9 mouse cellular contexts compared by ENCODE assay signal in genomic region chr11:3408131-3408996, GRCm38 (mm10). TPM values are rescaled to one million over a fixed set of nuclear protein-coding genes. Genes with fewer than 3 reads are reported as not detected.
DNase-seq lines count a peak whose midpoint lies in the region; ATAC-seq lines count a peak whose summit lies in the region.
"Had no signal": no experiment of that assay in that cellular context is flagged by ENCODE, and none has a peak within 500 bp of the region (broad histone marks: within the 10 kb centered on the region; RNA-seq: fewer than 3 reads in every experiment).

No protein-coding gene starts in this region.

- peak; percentile 38 for DNase-seq in adrenal gland, postnatal 10 days
- no peak for DNase-seq in adrenal gland, adult 18-20 months (ENCODE audit: low spot score in 2 of 2)
- DNase-seq in adipocyte (ENCODE audit: low spot score), result peak; percentile 28
- DNase-seq in thymus, postnatal 25 days, result peak; percentile 20
- no peak for DNase-seq in left cerebral cortex, postnatal 14 days (ENCODE audit: low spot score in 2 of 2)

- WGBS in kidney, embryonic 15.5 days, result 3% methylated on average over 34 of the region's 34 CpGs
- WGBS in macrophage (ENCODE audit: missing documents), result 7% methylated on average over 33 of the region's 34 CpGs

- no peaks in the 10 kb centered on the region for H3K36me3 ChIP-seq in kidney, embryonic 15.5 days
- no peaks in the 10 kb centered on the region for H3K36me3 ChIP-seq in macrophage (ENCODE audit: inconsistent target)

- H3K4me3 ChIP-seq in kidney, embryonic 15.5 days (replicated peaks), result peak overlapping the region; percentile 78
- peak overlapping the region; percentile 89 for H3K4me3 ChIP-seq in macrophage (ENCODE audit: inconsistent target)

- H3K9me3 ChIP-seq in kidney, embryonic 15.5 days (replicated peaks), result no peaks in the 10 kb centered on the region

- H3K4me1 ChIP-seq in kidney, embryonic 15.5 days, result peaks cover 13% of the 10 kb centered on the region

- H3K4me2 ChIP-seq in kidney, embryonic 15.5 days, result peak overlapping the region; percentile 79

- H3K79me2 ChIP-seq in macrophage (ENCODE audit: inconsistent target), result peaks cover 29% of the 10 kb centered on the region; the same call in 1 of the 2 replicates

- no peaks in the 10 kb centered on the region for H3K27me3 ChIP-seq in kidney, embryonic 15.5 days
- H3K27me3 ChIP-seq: Patski had no signal

- intact Hi-C loops in left cerebral cortex, postnatal 14 days (cut with DNase I), result loop anchor here (5.0 kb wide), 1 partner anchor 61 kb away; no protein-coding TSS in a partner anchor

- H3K9ac ChIP-seq in kidney, embryonic 15.5 days, result peak overlapping the region; percentile 64

- H3K27ac ChIP-seq in kidney, embryonic 15.5 days, result peak overlapping the region; percentile 71
- H3K27ac ChIP-seq in macrophage, result 0 out of 2 replicates have a peak overlapping the region, but pooled peaks have one; percentile 2

- ATAC-seq in granulocyte monocyte progenitor cell, adult 5-6 weeks (replicated peaks; ENCODE audit: poor library complexity, severe bottlenecking), result peak; percentile 20; the same call in 1 of the 2 replicates
- ATAC-seq in kidney, embryonic 15.5 days (replicated peaks; ENCODE audit: low FRiP score), result peak; percentile 13; the same call in 1 of the 2 replicates

RNA-seq across cellular contexts. Expression of gene Limk2, which starts 0.6 kb away (rescaled TPM):
- 10 to 100 TPM; 23.8 to 33.2 TPM for total RNA-seq in adrenal gland, postnatal 10 days (2021)
- 10 to 100 TPM; 15.0 to 18.9 TPM for total RNA-seq in adrenal gland, adult 18-20 months (2021)
- total RNA-seq in granulocyte monocyte progenitor cell, adult 5-6 weeks (2014; fragmentation: Nextera tagmentation), result 15.2 and 29.8 TPM in 2 replicates
- total RNA-seq in granulocyte monocyte progenitor cell, adult 5-6 weeks (2017), result 12.1 and 24.2 TPM in 2 replicates
- polyA plus RNA-seq in kidney, embryonic 15.5 days (2015; fragmentation: Nextera tagmentation; extraction: Ambion mirVana), result 40.5 and 46.0 TPM in 2 replicates
- 10 to 100 TPM in 25 of 26 experiments, 1 to 10 TPM in 1; 8.3 to 92.2 (median 55.6) TPM for total RNA-seq in macrophage (2018; cell fraction: chromatin; rRNA removed)
- total RNA-seq in macrophage (2018; cell fraction: cytosol; rRNA removed), result 10 to 100 TPM in 2 of 26 experiments, 1 to 10 TPM in 24; 2.1 to 10.6 (median 7.5) TPM
- 10 to 100 TPM in 22 of 26 experiments, 1 to 10 TPM in 4; 8.7 to 53.3 (median 25.1) TPM for total RNA-seq in macrophage (2018; cell fraction: nucleus; rRNA removed)
- polyA plus RNA-seq in macrophage (2018), result 8.2 to 9.5 TPM (median 9.2 TPM) in 3 replicates
- 100 to 1,000 TPM; 101 to 104 TPM for total RNA-seq in left cerebral cortex, postnatal 14 days (2021)

RNA-seq across cellular contexts. Expression of gene Rnf185, which starts 43.8 kb away (rescaled TPM):
- 10 to 100 TPM; 28.3 to 30.5 TPM for total RNA-seq in adrenal gland, postnatal 10 days (2021)
- 10 to 100 TPM; 31.9 to 35.3 TPM for total RNA-seq in adrenal gland, adult 18-20 months (2021)
- 12.6 and 14.1 TPM in 2 replicates for total RNA-seq in granulocyte monocyte progenitor cell, adult 5-6 weeks (2014; fragmentation: Nextera tagmentation)
- total RNA-seq in granulocyte monocyte progenitor cell, adult 5-6 weeks (2017), result 10.0 and 11.9 TPM in 2 replicates
- polyA plus RNA-seq in kidney, embryonic 15.5 days (2015; fragmentation: Nextera tagmentation; extraction: Ambion mirVana), result 35.5 and 37.0 TPM in 2 replicates
- total RNA-seq in macrophage (2018; cell fraction: chromatin; rRNA removed), result 10 to 100 TPM in 22 of 26 experiments, 1 to 10 TPM in 4; 8.1 to 17.9 (median 12.3) TPM
- total RNA-seq in macrophage (2018; cell fraction: cytosol; rRNA removed), result 10 to 100 TPM; 18.4 to 29.0 (median 23.3) TPM
- 10 to 100 TPM; 14.8 to 31.4 (median 19.4) TPM for total RNA-seq in macrophage (2018; cell fraction: nucleus; rRNA removed)
- polyA plus RNA-seq in macrophage (2018), result 19.6 to 25.4 TPM (median 23.5 TPM) in 3 replicates
- total RNA-seq in left cerebral cortex, postnatal 14 days (2021), result 10 to 100 TPM; 21.7 to 22.4 TPM

Comparison
In these comparisons a context has a peak if more than half of its experiments do, and no peak if none do; other contexts are left out.
1. DNase-seq: peak in adrenal gland, postnatal 10 days (single experiment), adipocyte (single experiment) and thymus, postnatal 25 days (single experiment); none in adrenal gland, adult 18-20 months (0 of 2) and left cerebral cortex, postnatal 14 days (0 of 2).